Mouse (Mus musculus): ENCODE measurements around the gene Vmn1r221. TPM values are rescaled to one million over a fixed set of nuclear protein-coding genes. Genes with fewer than 3 reads are reported as not detected.

The Vmn1r221 gene
- polyA plus RNA-seq (2015; fragmentation: Nextera tagmentation; extraction: Ambion mirVana), result not detected in 2 replicates

DNA sequence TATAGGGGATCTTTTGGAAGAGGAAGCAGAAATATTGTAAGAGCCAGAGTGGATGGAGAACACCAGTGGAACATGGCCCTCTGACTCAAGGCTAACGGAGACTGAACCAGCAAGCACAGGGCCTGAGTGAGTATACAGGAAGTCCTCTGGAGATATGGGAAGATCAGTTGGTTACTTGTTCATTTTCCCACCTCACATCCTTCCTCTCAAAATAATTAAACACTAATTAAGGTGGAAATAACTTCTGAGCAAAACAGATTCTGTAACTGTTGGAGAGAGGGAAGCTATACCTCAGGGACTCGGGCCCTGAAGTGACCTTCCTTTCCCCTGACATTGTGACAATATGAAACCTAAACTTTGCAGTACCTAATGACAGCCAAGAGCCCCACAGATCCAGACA lies at the start of gene Vmn1r221:
TSS of gene Vmn1r221 (plus strand) at position 301 of the 400 bp plus-strand sequence.

DNA sequence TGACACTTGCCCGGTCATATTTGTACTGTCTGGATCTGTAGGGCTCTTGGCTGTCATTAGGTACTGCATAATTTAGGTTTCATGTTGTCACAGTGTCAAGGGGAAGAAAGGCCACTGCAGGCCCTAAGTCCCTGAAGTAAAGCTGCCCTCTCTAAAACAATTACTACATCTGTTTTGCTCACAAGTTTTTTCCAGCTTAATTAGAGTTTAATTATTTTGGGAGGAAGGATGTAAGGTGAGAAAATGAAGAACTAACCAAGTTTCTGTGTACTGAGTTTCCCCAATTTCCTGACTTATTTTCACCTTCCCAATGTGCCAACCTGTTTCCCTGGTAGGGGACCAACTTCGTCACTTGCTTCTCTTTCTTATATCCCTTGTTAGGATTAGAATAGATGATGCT lies 26.1 kb upstream of the Vmn1r221 start, which contains the start of gene Vmn1r220:
TSS of gene Vmn1r220 (minus strand) at position 101 of the 400 bp plus-strand sequence.

DNA sequence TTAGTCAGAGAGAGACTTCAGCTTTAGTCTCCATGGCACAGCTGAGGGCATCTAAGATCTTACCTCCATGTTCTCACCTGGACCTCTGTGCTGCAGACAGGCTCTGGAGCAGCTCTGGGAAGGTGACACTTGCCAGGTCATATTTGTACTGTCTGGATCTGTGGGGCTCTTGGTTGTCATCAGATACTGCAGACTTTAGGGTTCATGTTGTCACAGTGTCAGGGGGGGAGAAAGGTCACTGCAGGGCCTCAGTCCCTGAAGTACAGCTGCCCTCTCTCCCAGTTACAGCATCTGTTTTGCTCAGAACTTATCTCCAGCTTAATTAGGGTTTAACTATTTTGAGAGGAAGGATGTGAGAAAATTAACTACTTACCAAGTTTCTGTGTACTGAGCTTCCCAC lies 21.9 kb downstream of the Vmn1r221 start, which contains the start of gene Vmn1r222:
TSS of gene Vmn1r222 (minus strand) at position 101 of the 400 bp plus-strand sequence.

DNA sequence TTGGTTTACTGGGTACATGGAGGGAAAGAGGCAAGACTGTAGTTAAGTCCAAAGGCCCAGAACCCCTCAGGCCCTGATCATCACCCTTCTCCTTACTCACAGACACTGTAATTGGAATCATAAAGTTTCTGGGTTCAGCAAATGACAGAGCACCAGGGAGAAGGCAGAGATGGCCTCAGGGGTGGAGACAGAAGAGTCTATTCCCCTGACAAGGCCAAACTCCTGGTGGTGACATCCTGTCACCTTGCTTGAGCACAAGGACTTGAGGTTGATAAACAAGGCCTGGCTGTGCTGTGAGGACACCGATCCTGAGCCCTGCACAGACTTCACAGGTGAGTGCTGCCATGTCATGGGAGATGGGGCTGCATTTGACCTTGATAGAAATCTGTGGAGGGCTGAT lies 32.9 kb downstream of the Vmn1r221 start, which contains the start of gene Vmn1r223:
TSS of gene Vmn1r223 (plus strand) at position 301 of the 400 bp plus-strand sequence.

Other genes with a start within 250 kb of the Vmn1r221 start
- gene Vmn1r213, start 206.5 kb upstream of the Vmn1r221 start, polyA plus RNA-seq (2015; fragmentation: Nextera tagmentation; extraction: Ambion mirVana), result not detected in 2 replicates
- gene Vmn1r214, start 183.7 kb upstream of the Vmn1r221 start, polyA plus RNA-seq (2015; fragmentation: Nextera tagmentation; extraction: Ambion mirVana), result not detected in 2 replicates
- not detected in 2 replicates for gene Vmn1r215, start 146.1 kb upstream of the Vmn1r221 start, polyA plus RNA-seq (2015; fragmentation: Nextera tagmentation; extraction: Ambion mirVana)
- gene Vmn1r217, start 95.9 kb upstream of the Vmn1r221 start, polyA plus RNA-seq (2015; fragmentation: Nextera tagmentation; extraction: Ambion mirVana), result not detected in 2 replicates
- not detected in 2 replicates for gene Vmn1r218, start 81.0 kb upstream of the Vmn1r221 start, polyA plus RNA-seq (2015; fragmentation: Nextera tagmentation; extraction: Ambion mirVana)
- gene Vmn1r219, start 54.8 kb upstream of the Vmn1r221 start, polyA plus RNA-seq (2015; fragmentation: Nextera tagmentation; extraction: Ambion mirVana), result not detected in 2 replicates
- not detected in 2 replicates for gene Vmn1r220, start 26.2 kb upstream of the Vmn1r221 start, polyA plus RNA-seq (2015; fragmentation: Nextera tagmentation; extraction: Ambion mirVana)
- not detected in 2 replicates for gene Vmn1r222, start 21.8 kb downstream of the Vmn1r221 start, polyA plus RNA-seq (2015; fragmentation: Nextera tagmentation; extraction: Ambion mirVana)
- gene Vmn1r223, start 33.0 kb downstream of the Vmn1r221 start, polyA plus RNA-seq (2015; fragmentation: Nextera tagmentation; extraction: Ambion mirVana), result not detected in 2 replicates
- 21.0 and 26.2 TPM in 2 replicates for gene Zfp322a, start 155.1 kb downstream of the Vmn1r221 start, polyA plus RNA-seq (2015; fragmentation: Nextera tagmentation; extraction: Ambion mirVana)
- gene Abt1, start 209.7 kb downstream of the Vmn1r221 start, polyA plus RNA-seq (2015; fragmentation: Nextera tagmentation; extraction: Ambion mirVana), result 7.9 and 11.4 TPM in 2 replicates

All from adrenal gland, postnatal 0 days (tissue).